Mouse (Mus musculus): ENCODE results near the gene Tmem108. TPM values are rescaled to one million over a fixed set of nuclear protein-coding genes. Genes with fewer than 3 reads are reported as not detected.

Gene Tmem108
- total and polyA plus RNA-seq, 2 experiments from 2014 or later = 33.2 to 42.7 TPM

DNA sequence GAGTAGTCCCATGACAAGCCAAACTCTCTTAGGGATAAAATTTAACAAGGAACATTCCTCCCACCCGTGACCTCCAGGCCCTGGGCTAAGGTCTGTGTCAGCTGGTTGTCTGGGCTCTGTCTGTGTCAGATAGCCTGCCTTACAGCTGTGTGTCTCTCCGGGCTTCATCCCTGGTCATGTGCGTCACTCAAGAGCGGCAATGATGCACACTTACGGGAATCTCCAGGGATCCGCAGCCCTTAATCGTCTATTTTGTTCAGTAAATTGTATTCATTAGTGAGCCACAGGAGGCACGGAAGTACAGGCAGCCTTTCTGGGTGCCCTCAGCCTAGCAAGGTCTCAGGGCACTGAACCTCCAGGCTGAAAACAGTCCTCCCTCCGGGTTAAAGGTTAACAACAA is 10.1 kb downstream of the Tmem108 start:
- no peak overlapping the region for H3K9ac ChIP-seq
- DNase-seq (no peak), ATAC-seq (no peak)
- TF ChIP-seq CTCF (IDR thresholded peaks at IDR 0.05; ENCODE audit: low read depth) = no peak
- no peaks in the 10 kb centered on the region for H3K36me3 ChIP-seq (ENCODE audit: insufficient read depth)
- H3K4me2 ChIP-seq (ENCODE audit: low read depth) = no peak overlapping the region
- WGBS = 59% methylated on average over 9 of the region's 9 CpGs
- H3K27me3 ChIP-seq (ENCODE audit: insufficient read depth, low read length) = no peaks in the 10 kb centered on the region
- no peak overlapping the region for H3K4me3 ChIP-seq (ENCODE audit: low read depth, low read length)
- H3K27ac ChIP-seq (ENCODE audit: low read depth, low read length) = no peak overlapping the region
- H3K4me1 ChIP-seq (ENCODE audit: insufficient read depth) = peaks cover 6% of the 10 kb centered on the region; the same call in 1 of the 2 replicates
- no peaks in the 10 kb centered on the region for H3K9me3 ChIP-seq (ENCODE audit: low read length)

DNA sequence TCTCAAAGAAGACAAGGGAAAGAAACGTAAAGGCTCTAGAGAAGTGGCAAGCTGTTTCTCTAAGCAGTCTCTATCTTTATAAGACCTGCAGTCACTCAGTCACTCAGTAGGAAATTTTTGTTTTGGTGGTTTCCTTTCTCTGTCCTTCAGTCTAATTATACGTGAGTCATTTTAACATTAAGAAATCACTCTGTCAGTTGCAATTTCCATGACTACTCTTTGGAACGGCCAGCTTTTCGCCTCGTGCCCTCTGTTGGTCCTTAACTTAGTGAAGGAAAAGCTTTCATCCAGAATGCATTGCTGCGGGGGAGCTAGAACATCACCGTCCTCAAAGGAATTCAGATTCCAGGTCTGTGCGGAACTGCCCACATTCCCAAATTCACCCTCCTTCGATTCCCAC is 11.1 kb downstream of the Tmem108 start:
- no peaks in the 10 kb centered on the region for H3K4me1 ChIP-seq (ENCODE audit: insufficient read depth)
- TF ChIP-seq CTCF (IDR thresholded peaks at IDR 0.05; ENCODE audit: low read depth) = no peak
- DNase-seq = no peak
- no peak for ATAC-seq
- no peaks in the 10 kb centered on the region for H3K9me3 ChIP-seq (ENCODE audit: low read length)
- no peaks in the 10 kb centered on the region for H3K27me3 ChIP-seq (ENCODE audit: insufficient read depth, low read length)
- WGBS = 81% methylated on average over 9 of the region's 9 CpGs
- no peak overlapping the region for H3K9ac ChIP-seq
- no peak overlapping the region for H3K27ac ChIP-seq (ENCODE audit: low read depth, low read length)
- H3K36me3 ChIP-seq (ENCODE audit: insufficient read depth) = no peaks in the 10 kb centered on the region
- H3K4me2 ChIP-seq (ENCODE audit: low read depth) = no peak overlapping the region
- H3K4me3 ChIP-seq (ENCODE audit: low read depth, low read length) = no peak overlapping the region

DNA sequence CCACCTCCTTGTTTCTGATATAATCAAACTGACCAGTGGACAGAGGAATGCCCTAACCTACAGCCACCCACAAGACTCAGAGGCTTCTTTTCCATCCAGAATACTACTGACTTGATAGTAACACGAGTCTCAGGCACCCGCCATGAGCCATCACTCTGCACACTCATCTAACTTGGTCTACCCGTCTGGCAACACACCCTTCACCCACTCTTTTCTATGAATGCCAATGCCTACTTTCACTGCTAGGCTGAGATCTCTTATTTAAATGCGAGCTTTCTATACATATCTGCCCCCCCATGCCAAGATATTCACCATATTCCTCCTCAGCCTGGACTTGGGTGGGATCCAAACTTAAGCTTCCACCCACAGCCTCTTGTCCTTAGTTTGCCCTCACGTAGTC is 15.0 kb downstream of the Tmem108 start:
- no peak overlapping the region for H3K9ac ChIP-seq

DNA sequence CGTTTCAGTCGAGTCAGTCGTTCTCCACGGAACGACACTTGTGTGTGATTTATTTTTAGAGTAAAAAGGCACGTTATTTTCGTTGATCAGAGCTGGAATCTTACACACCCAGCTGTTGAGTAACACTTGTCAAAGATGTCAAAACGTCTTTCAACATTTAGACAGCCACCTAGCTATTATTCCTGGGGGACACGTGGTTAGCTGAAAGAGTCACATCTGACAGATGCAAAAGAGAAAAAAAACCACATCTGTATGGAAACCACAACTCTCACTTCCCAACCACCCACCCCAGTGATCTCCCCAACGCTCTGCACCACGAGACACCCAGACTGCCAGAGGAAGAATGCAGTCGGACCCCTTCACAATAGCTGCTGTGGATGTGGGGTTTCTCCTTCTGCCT is 21.5 kb downstream of the Tmem108 start:
- 47% methylated on average over 12 of the region's 12 CpGs for WGBS
- ATAC-seq (no peak), DNase-seq (no peak)
- Histone ChIP-seq H3K4me2 (ENCODE audit: low read depth) (0 out of 2 replicates have a peak overlapping the region, but pooled peaks have one; percentile 11), H3K9me3 (ENCODE audit: low read length) (no peaks in the 10 kb centered on the region), H3K9ac (no peak overlapping the region), H3K4me3 (ENCODE audit: low read depth, low read length) (no peak overlapping the region), H3K27me3 (ENCODE audit: insufficient read depth, low read length) (no peaks in the 10 kb centered on the region), H3K27ac (ENCODE audit: low read depth, low read length) (no peak overlapping the region), H3K36me3 (ENCODE audit: insufficient read depth) (no peaks in the 10 kb centered on the region), H3K4me1 (ENCODE audit: insufficient read depth) (peaks cover 21% of the 10 kb centered on the region; the same call in 1 of the 2 replicates)
- TF ChIP-seq CTCF (IDR thresholded peaks at IDR 0.05; ENCODE audit: low read depth) = no peak

More for the DNA sequence above, 15.0 kb downstream of the Tmem108 start:
- Histone ChIP-seq H3K27me3 (ENCODE audit: insufficient read depth, low read length) (no peaks in the 10 kb centered on the region), H3K27ac (ENCODE audit: low read depth, low read length) (no peak overlapping the region), H3K36me3 (ENCODE audit: insufficient read depth) (no peaks in the 10 kb centered on the region), H3K4me1 (ENCODE audit: insufficient read depth) (no peaks in the 10 kb centered on the region), H3K9me3 (ENCODE audit: low read length) (no peaks in the 10 kb centered on the region), H3K4me2 (ENCODE audit: low read depth) (no peak overlapping the region), H3K4me3 (ENCODE audit: low read depth, low read length) (no peak overlapping the region)
- no peak for TF ChIP-seq CTCF (IDR thresholded peaks at IDR 0.05; ENCODE audit: low read depth)
- DNase-seq (no peak), ATAC-seq (no peak)
- WGBS = 91% methylated on average over 5 of the region's 5 CpGs

DNA sequence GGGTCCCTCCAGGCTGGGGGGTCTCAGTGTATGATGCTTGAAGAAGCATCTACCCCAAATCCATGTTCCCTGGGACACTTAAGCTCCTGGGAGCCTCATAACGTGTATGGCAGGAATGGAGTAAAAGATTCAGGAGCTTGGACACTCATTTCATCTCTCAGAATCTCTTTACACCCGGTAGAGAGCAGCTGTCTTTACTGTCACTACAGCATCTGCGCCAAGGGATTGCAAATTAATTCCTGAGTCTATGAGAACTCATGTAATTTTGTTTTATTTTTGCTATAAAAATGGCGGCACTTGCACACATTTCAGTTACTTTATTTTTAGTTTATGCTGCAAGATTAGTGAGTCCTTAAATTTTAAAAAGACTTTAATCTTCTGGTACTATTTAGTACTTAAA is 22.6 kb downstream of the Tmem108 start:
- no peak overlapping the region for H3K9ac ChIP-seq
- TF ChIP-seq CTCF (IDR thresholded peaks at IDR 0.05; ENCODE audit: low read depth) = no peak
- WGBS = 55% methylated on average over 4 of the region's 4 CpGs
- H3K27me3 ChIP-seq (ENCODE audit: insufficient read depth, low read length) = no peaks in the 10 kb centered on the region
- 0 out of 2 replicates have a peak, but pooled peaks have one; percentile 32 for ATAC-seq
- H3K27ac ChIP-seq (ENCODE audit: low read depth, low read length) = no peak overlapping the region
- no peaks in the 10 kb centered on the region for H3K9me3 ChIP-seq (ENCODE audit: low read length)
- peak; percentile 56 for DNase-seq
- peaks cover 21% of the 10 kb centered on the region; the same call in 1 of the 2 replicates for H3K4me1 ChIP-seq (ENCODE audit: insufficient read depth)
- H3K4me3 ChIP-seq (ENCODE audit: low read depth, low read length) = no peak overlapping the region
- H3K36me3 ChIP-seq (ENCODE audit: insufficient read depth) = no peaks in the 10 kb centered on the region
- H3K4me2 ChIP-seq (ENCODE audit: low read depth) = no peak overlapping the region

DNA sequence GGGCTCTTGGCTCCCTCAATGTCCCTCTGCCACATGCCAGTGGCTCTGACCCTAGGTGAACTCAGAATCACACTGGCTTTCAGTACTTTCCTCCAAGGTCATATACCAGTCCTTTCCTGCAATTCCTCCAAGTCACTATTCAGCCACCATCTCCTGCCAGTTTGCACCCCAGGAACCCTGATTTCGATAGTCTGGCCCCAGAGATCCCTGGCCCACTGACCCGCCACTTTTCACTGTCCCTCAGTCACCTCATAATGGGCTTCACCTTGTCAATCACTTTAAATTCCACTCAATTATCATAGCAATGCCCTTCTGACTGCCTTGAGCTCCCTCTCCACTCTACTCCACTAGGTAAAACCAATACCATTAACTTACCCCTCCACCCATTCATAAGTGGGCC is 31.9 kb downstream of the Tmem108 start:
- Histone ChIP-seq H3K9ac (no peak overlapping the region), H3K4me1 (ENCODE audit: insufficient read depth) (no peaks in the 10 kb centered on the region), H3K4me2 (ENCODE audit: low read depth) (no peak overlapping the region), H3K27ac (ENCODE audit: low read depth, low read length) (no peak overlapping the region), H3K4me3 (ENCODE audit: low read depth, low read length) (no peak overlapping the region), H3K9me3 (ENCODE audit: low read length) (no peaks in the 10 kb centered on the region), H3K27me3 (ENCODE audit: insufficient read depth, low read length) (no peaks in the 10 kb centered on the region), H3K36me3 (ENCODE audit: insufficient read depth) (0 out of 2 replicates have a peak, but pooled peaks cover 3% of the 10 kb centered on the region)
- no peak for DNase-seq
- 75% methylated on average over 2 of the region's 2 CpGs for WGBS
- ATAC-seq = no peak
- no peak for TF ChIP-seq CTCF (IDR thresholded peaks at IDR 0.05; ENCODE audit: low read depth)

DNA sequence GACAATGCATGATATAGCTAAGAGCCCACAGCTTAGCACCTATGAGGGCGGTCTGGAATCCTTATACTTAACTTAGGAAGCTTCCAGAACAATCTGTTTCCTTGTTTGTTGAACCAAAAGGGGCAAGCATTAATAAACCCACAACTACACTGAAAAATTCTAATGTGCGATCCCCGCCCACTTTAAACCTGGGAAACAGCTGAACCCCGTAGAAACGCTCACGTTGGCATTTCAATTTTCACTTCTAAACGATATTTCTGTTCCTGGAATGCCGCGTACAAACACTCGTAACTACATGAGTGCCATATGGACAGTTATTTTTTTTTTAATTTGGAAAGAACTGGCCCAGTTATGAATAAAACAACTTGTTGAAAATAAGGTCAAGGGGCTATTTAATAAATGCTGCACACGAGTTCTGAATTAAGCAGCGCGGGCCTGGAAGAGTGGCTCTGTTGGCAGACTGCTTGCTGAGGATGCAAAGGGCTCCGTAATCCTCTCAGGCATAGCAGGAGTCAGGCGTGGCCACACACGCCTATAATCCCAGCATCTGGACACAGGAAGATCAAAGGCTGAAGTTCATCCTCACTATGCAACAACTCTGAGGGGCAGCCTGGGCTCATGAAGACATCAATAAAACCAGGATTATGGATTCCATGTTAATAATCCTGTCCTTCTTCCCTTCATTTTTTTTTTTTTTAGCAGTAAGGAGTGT is 34.7 kb downstream of the Tmem108 start:
- Histone ChIP-seq H3K9me3 (ENCODE audit: low read length) (no peaks in the 10 kb centered on the region), H3K9ac (no peak overlapping the region), H3K27ac (ENCODE audit: low read depth, low read length) (peak overlapping the region; percentile 15; the same call in 1 of the 2 replicates), H3K4me3 (ENCODE audit: low read depth, low read length) (no peak overlapping the region), H3K27me3 (ENCODE audit: insufficient read depth, low read length) (no peaks in the 10 kb centered on the region), H3K4me2 (ENCODE audit: low read depth) (no peak overlapping the region), H3K4me1 (ENCODE audit: insufficient read depth) (no peaks in the 10 kb centered on the region), H3K36me3 (ENCODE audit: insufficient read depth) (no peaks in the 10 kb centered on the region)
- 54% methylated on average over 16 of the region's 16 CpGs for WGBS
- DNase-seq (peak; percentile 55), ATAC-seq (peak; percentile 27; the same call in 1 of the 2 replicates)
- no peak for TF ChIP-seq CTCF (IDR thresholded peaks at IDR 0.05; ENCODE audit: low read depth)

Measured in forebrain, postnatal 0 days (tissue).